Comparison of ENCODE assay signal across 8 mouse cellular contexts in genomic region chr14:33146287-33146686, GRCm38 (mm10). TPM values are rescaled to one million over a fixed set of nuclear protein-coding genes. Genes with fewer than 3 reads are reported as not detected.
DNase-seq lines count a peak whose midpoint lies in the region; ATAC-seq and TF ChIP-seq lines count a peak whose summit lies in the region.

No protein-coding gene starts in this region.

- no peak for TF ChIP-seq POLR2A in cerebellum, adult 2 months (IDR thresholded peaks at IDR 0.05; ENCODE audit: borderline replicate concordance, insufficient read depth, low read length)
- no peak for TF ChIP-seq POLR2A in ES-Bruce4 (IDR thresholded peaks at IDR 0.05; ENCODE audit: insufficient read depth, low read length)

- intact Hi-C loops in left cerebral cortex, postnatal 10 days (cut with DNase I) = no loop called here

- H3K27me3 ChIP-seq in cerebellum, adult 2 months (ENCODE audit: control insufficient read depth, insufficient read depth, low read length) = no peaks in the 10 kb centered on the region; the same call in 1 of the 2 replicates
- no peaks in the 10 kb centered on the region for H3K27me3 ChIP-seq in ES-Bruce4 (ENCODE audit: control insufficient read depth, insufficient read depth, low read length, poor library complexity, severe bottlenecking)
- H3K27me3 ChIP-seq in forebrain, embryonic 16.5 days (replicated peaks; ENCODE audit: control insufficient read depth, insufficient read depth, low read length) = no peaks in the 10 kb centered on the region
- no peaks in the 10 kb centered on the region; the same call in 1 of the 2 replicates for H3K27me3 ChIP-seq in intestine, embryonic 15.5 days (replicated peaks)

- H3K4me3 ChIP-seq in cerebellum, adult 2 months (replicated peaks; ENCODE audit: insufficient read depth, low read depth, low read length) = no peak overlapping the region
- no peak overlapping the region for H3K4me3 ChIP-seq in ES-Bruce4 (ENCODE audit: low read depth, low read length)
- no peak overlapping the region for H3K4me3 ChIP-seq in forebrain, embryonic 16.5 days (replicated peaks; ENCODE audit: low read length)
- H3K4me3 ChIP-seq in intestine, embryonic 15.5 days (replicated peaks) = no peak overlapping the region

- WGBS in cerebellum, adult 2 months = 13% methylated on average over 2 of the region's 2 CpGs
- 32% methylated on average over 2 of the region's 2 CpGs for WGBS in forebrain, embryonic 16.5 days
- WGBS in intestine, embryonic 15.5 days = 14% methylated on average over 2 of the region's 2 CpGs

- no peak for ATAC-seq in forebrain, embryonic 16.5 days
- ATAC-seq in intestine, embryonic 15.5 days = no peak

- no peak overlapping the region for H3K4me2 ChIP-seq in forebrain, embryonic 16.5 days (ENCODE audit: low read length)
- no peak overlapping the region for H3K4me2 ChIP-seq in intestine, embryonic 15.5 days (replicated peaks)

- no peaks in the 10 kb centered on the region for H3K36me3 ChIP-seq in ES-Bruce4 (ENCODE audit: control insufficient read depth, insufficient read depth, low read length, poor library complexity, severe bottlenecking)
- H3K36me3 ChIP-seq in forebrain, embryonic 16.5 days (ENCODE audit: control insufficient read depth, insufficient read depth) = no peaks in the 10 kb centered on the region
- H3K36me3 ChIP-seq in intestine, embryonic 15.5 days = no peaks in the 10 kb centered on the region

- H3K9me3 ChIP-seq in ES-Bruce4 (replicated peaks; ENCODE audit: control insufficient read depth, insufficient read depth, low read length, poor library complexity, severe bottlenecking) = no peaks in the 10 kb centered on the region
- no peaks in the 10 kb centered on the region for H3K9me3 ChIP-seq in forebrain, embryonic 16.5 days (ENCODE audit: control insufficient read depth, low read length)
- no peaks in the 10 kb centered on the region for H3K9me3 ChIP-seq in intestine, embryonic 15.5 days

- H3K9ac ChIP-seq in ES-Bruce4 (ENCODE audit: low read depth, poor library complexity, severe bottlenecking) = no peak overlapping the region
- no peak overlapping the region for H3K9ac ChIP-seq in forebrain, embryonic 16.5 days (replicated peaks; ENCODE audit: low read depth, low read length)
- H3K9ac ChIP-seq in intestine, embryonic 15.5 days = no peak overlapping the region

- no peak for TF ChIP-seq EP300 in ES-Bruce4 (IDR thresholded peaks at IDR 0.05; ENCODE audit: insufficient read depth, low read depth, low read length)

- TF ChIP-seq CTCF in cerebellum, adult 2 months (IDR thresholded peaks at IDR 0.05; ENCODE audit: borderline replicate concordance, insufficient read depth, low read depth, low read length) = 0 out of 2 replicates have a peak, but pooled peaks have one; percentile 13
- peak; percentile 29 for TF ChIP-seq CTCF in ES-Bruce4 (IDR thresholded peaks at IDR 0.05; ENCODE audit: low read depth, low read length)

- no peaks in the 10 kb centered on the region for H3K4me1 ChIP-seq in cerebellum, adult 2 months (ENCODE audit: control insufficient read depth, insufficient read depth, low read length)
- no peaks in the 10 kb centered on the region for H3K4me1 ChIP-seq in ES-Bruce4 (ENCODE audit: control insufficient read depth, insufficient read depth, low read length)
- H3K4me1 ChIP-seq in forebrain, embryonic 16.5 days (replicated peaks; ENCODE audit: control insufficient read depth, insufficient read depth, low read length) = no peaks in the 10 kb centered on the region
- no peaks in the 10 kb centered on the region for H3K4me1 ChIP-seq in intestine, embryonic 15.5 days (replicated peaks)

- no peak overlapping the region for H3K27ac ChIP-seq in cerebellum, adult 2 months (ENCODE audit: insufficient read depth, low read length)
- H3K27ac ChIP-seq in ES-Bruce4 (ENCODE audit: insufficient read depth, low read length) = no peak overlapping the region
- no peak overlapping the region for H3K27ac ChIP-seq in forebrain, embryonic 16.5 days (ENCODE audit: low read length)
- H3K27ac ChIP-seq in intestine, embryonic 15.5 days = no peak overlapping the region

- no peak for DNase-seq in cerebellum, adult 2 months
- DNase-seq in cerebellum, adult 11 months = no peak
- peak; percentile 19 to 22 for DNase-seq in left cerebral cortex, adult 18-20 months (ENCODE audit: low spot score in 2 of 2)
- no peak for DNase-seq in left cerebral cortex, postnatal 10 days (ENCODE audit: extremely low spot score in 1 of 2, low spot score in 2 of 2)
- DNase-seq in layer of hippocampus, postnatal 10 days (ENCODE audit: low spot score in 2 of 2) = peak; percentile 19 to 40

RNA-seq across cellular contexts. Expression of gene Wdfy4, which starts 39.0 kb away (rescaled TPM):
- polyA plus RNA-seq in cerebellum, adult 2 months (2012; rRNA removed) = 0.27 and 0.62 TPM in 2 replicates
- 1 to 10 TPM; 1.1 to 2.1 TPM for total RNA-seq in left cerebral cortex, adult 18-20 months (2021)
- 1 to 10 TPM; 2.0 to 2.8 TPM for total RNA-seq in left cerebral cortex, postnatal 10 days (2021)
- not detected in 2 replicates for polyA plus RNA-seq in ES-Bruce4 (2011; ENCODE audit: insufficient read depth, insufficient read length, low read depth, missing spikeins)
- 1 to 10 TPM; 1.9 TPM for total RNA-seq in layer of hippocampus, postnatal 10 days (2021)
- polyA plus RNA-seq in forebrain, embryonic 16.5 days (2015; fragmentation: Nextera tagmentation; extraction: Ambion mirVana) = 0.06 and 0.40 TPM in 2 replicates
- 0.46 and 0.85 TPM in 2 replicates for polyA plus RNA-seq in intestine, embryonic 15.5 days (2015; fragmentation: Nextera tagmentation; extraction: Ambion mirVana)

Comparison
In these comparisons a context has a peak if more than half of its experiments do, and no peak if none do; other contexts are left out.
1. DNase-seq: peak in left cerebral cortex, adult 18-20 months (2 of 2) and layer of hippocampus, postnatal 10 days (2 of 2); none in cerebellum, adult 2 months (0 of 2), cerebellum, adult 11 months (single experiment) and left cerebral cortex, postnatal 10 days (0 of 2).